28 mouse cellular contexts compared by ENCODE assay signal in the genomic region with DNA sequence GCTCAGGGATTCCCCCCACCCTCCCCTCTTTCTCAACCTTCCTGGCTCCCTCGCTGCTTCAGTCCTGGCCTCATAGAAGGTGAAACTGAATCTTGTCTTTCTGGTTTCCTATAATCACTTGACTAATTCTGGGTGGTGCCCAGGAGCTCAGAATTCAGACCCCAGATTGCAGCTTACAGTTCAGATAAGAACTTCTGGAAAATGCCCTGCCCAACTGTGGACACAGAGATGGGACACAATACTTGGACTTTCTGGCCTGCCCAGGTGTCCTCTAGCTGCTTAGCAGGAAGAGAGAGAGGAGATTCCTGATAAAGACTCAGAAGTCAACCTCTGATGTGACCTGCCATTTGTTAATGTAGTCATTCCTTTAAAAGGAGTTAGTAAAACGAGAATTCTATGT.
DNase-seq lines count a peak whose midpoint lies in the region; ATAC-seq and TF ChIP-seq lines count a peak whose summit lies in the region.
"Had no signal": no experiment of that assay in that cellular context is flagged by ENCODE, and none has a peak within 500 bp of the region (broad histone marks: within the 10 kb centered on the region; RNA-seq: fewer than 3 reads in every experiment).

No protein-coding gene starts in this region.

- no peak for TF ChIP-seq CTCF in CH12.LX (conservative IDR thresholded peaks at IDR 0.05 in 1 of 2, IDR thresholded peaks at IDR 0.05 in 1 of 2; ENCODE audit: low read depth in 2 of 2, low read length in 2 of 2)

- no peaks in the 10 kb centered on the region for H3K9me3 ChIP-seq in kidney, embryonic 16.5 days (ENCODE audit: low read length)
- no peaks in the 10 kb centered on the region for H3K9me3 ChIP-seq in CH12.LX (replicated peaks; ENCODE audit: low read length)
- H3K9me3 ChIP-seq in intestine, embryonic 16.5 days (ENCODE audit: control insufficient read depth, low read length): no peaks in the 10 kb centered on the region
- H3K9me3 ChIP-seq: embryonic facial prominence, embryonic 12.5 days; embryonic facial prominence, embryonic 15.5 days; heart, embryonic 12.5 days; heart, embryonic 15.5 days; hindbrain, embryonic 10.5 days; hindbrain, embryonic 13.5 days had no signal

- no peaks in the 10 kb centered on the region for H3K36me3 ChIP-seq in kidney, embryonic 16.5 days (ENCODE audit: insufficient read depth, low read length)
- H3K36me3 ChIP-seq in CH12.LX (replicated peaks in 1 of 2; ENCODE audit: control insufficient read depth in 1 of 2, insufficient read depth in 1 of 2, low read length in 1 of 2): peaks cover 3 to 55% of the 10 kb centered on the region in 2 experiments
- no peaks in the 10 kb centered on the region for H3K36me3 ChIP-seq in intestine, embryonic 16.5 days (ENCODE audit: control insufficient read depth, insufficient read depth, low read length)
- H3K36me3 ChIP-seq: embryonic facial prominence, embryonic 12.5 days; embryonic facial prominence, embryonic 15.5 days; heart, embryonic 15.5 days; hindbrain, embryonic 10.5 days; hindbrain, embryonic 13.5 days had no signal

- H3K4me1 ChIP-seq in kidney, embryonic 16.5 days (ENCODE audit: insufficient read depth, low read length): no peaks in the 10 kb centered on the region
- H3K4me1 ChIP-seq in CH12.LX (ENCODE audit: control insufficient read depth in 1 of 2, insufficient read depth in 2 of 2): peaks cover 24 to 31% of the 10 kb centered on the region in 2 experiments
- peaks cover 8% of the 10 kb centered on the region for H3K4me1 ChIP-seq in intestine, embryonic 16.5 days (ENCODE audit: control insufficient read depth, insufficient read depth, low read length)
- H3K4me1 ChIP-seq: embryonic facial prominence, embryonic 15.5 days; hindbrain, embryonic 10.5 days; hindbrain, embryonic 13.5 days had no signal

- no peak for TF ChIP-seq POLR2A in CH12.LX (IDR thresholded peaks at IDR 0.05; ENCODE audit: low read depth, low read length)

- H3K27ac ChIP-seq in kidney, embryonic 16.5 days (ENCODE audit: low read length): 0 out of 2 replicates have a peak overlapping the region, but pooled peaks have one; percentile 1
- peak overlapping the region; percentile 40; the same call in 1 of the 2 replicates for H3K27ac ChIP-seq in CH12.LX (ENCODE audit: insufficient read depth, low read depth)
- H3K27ac ChIP-seq in intestine, embryonic 16.5 days (ENCODE audit: low read length): no peak overlapping the region
- H3K27ac ChIP-seq: embryonic facial prominence, embryonic 12.5 days; embryonic facial prominence, embryonic 15.5 days; gastrocnemius, adult 2 months; heart, embryonic 15.5 days; hindbrain, embryonic 10.5 days; hindbrain, embryonic 13.5 days had no signal

- no peaks in the 10 kb centered on the region for H3K27me3 ChIP-seq in kidney, embryonic 16.5 days (ENCODE audit: insufficient read depth, low read length)
- H3K27me3 ChIP-seq in CH12.LX (replicated peaks): no peaks in the 10 kb centered on the region
- H3K27me3 ChIP-seq in intestine, embryonic 16.5 days (replicated peaks; ENCODE audit: control insufficient read depth, insufficient read depth, low read length): no peaks in the 10 kb centered on the region
- H3K27me3 ChIP-seq: embryonic facial prominence, embryonic 12.5 days; embryonic facial prominence, embryonic 15.5 days; heart, embryonic 12.5 days; heart, embryonic 15.5 days; hindbrain, embryonic 13.5 days had no signal

- ATAC-seq in kidney, embryonic 16.5 days (ENCODE audit: low FRiP score, low TSS enrichment): no peak
- peak; percentile 31; the same call in 1 of the 2 replicates for ATAC-seq in granulocyte monocyte progenitor cell, adult 5-6 weeks (replicated peaks; ENCODE audit: poor library complexity, severe bottlenecking)
- ATAC-seq in intestine, embryonic 16.5 days: peak; percentile 51; the same call in 1 of the 2 replicates
- ATAC-seq in megakaryocyte progenitor cell, adult 5-6 weeks (replicated peaks; ENCODE audit: poor library complexity): no peak
- ATAC-seq: activated CD4-positive, CD25-positive, alpha-beta regulatory T cell, adult 4 months; CD4-positive, CD25-positive, alpha-beta regulatory T cell, adult 4 months; forebrain, embryonic 14.5 days; forebrain, postnatal 0 days; hindbrain, embryonic 16.5 days had no signal

- DNase-seq in kidney, adult 9 months: no peak
- DNase-seq in CH12.LX (ENCODE audit: extremely low read depth): peak; percentile 43
- no peak for DNase-seq in cerebellum, postnatal 10 days
- DNase-seq in left cerebral cortex, postnatal 14 days (ENCODE audit: low spot score in 2 of 2): no peak
- DNase-seq: adrenal gland, postnatal 10 days; adrenal gland, postnatal 36 days; cerebellum, adult 18-20 months; cerebellum, adult 9-10 months; cerebellum, postnatal 25 days; forebrain, postnatal 0 days; gastrocnemius, adult 2 months; gastrocnemius, postnatal 14 days; heart, postnatal 10 days; heart, postnatal 36 days had no signal

- no peak overlapping the region for H3K4me2 ChIP-seq in kidney, embryonic 16.5 days (replicated peaks; ENCODE audit: low read depth, low read length)
- peak overlapping the region; percentile 21; the same call in 1 of the 2 replicates for H3K4me2 ChIP-seq in CH12.LX (ENCODE audit: insufficient read depth, low read depth, poor library complexity, severe bottlenecking)
- H3K4me2 ChIP-seq in intestine, embryonic 16.5 days (ENCODE audit: low read depth, low read length): no peak overlapping the region
- H3K4me2 ChIP-seq: embryonic facial prominence, embryonic 12.5 days; embryonic facial prominence, embryonic 15.5 days; heart, embryonic 12.5 days; heart, embryonic 15.5 days; hindbrain, embryonic 13.5 days had no signal

- TF ChIP-seq EP300 in CH12.LX (IDR thresholded peaks at IDR 0.05; ENCODE audit: low read length): no peak

- intact Hi-C loops in left cerebral cortex, postnatal 14 days (cut with DNase I): no loop called here

- dilution Hi-C loops in CH12.LX (cut with MboI; ENCODE audit: extremely low pct_ligation_motif_present, extremely low pct_unique_long_range_greater_than_20kb, low sequenced_read_pairs): no loop called here

- no peak for TF ChIP-seq RAD21 in CH12.LX (IDR thresholded peaks at IDR 0.05; ENCODE audit: low read depth, low read length)

- 59% methylated on average over 2 of the region's 2 CpGs for WGBS in kidney, embryonic 16.5 days
- WGBS in intestine, embryonic 16.5 days: 39% methylated on average over 2 of the region's 2 CpGs

- in situ Hi-C loops in CH12.LX (cut with MboI; ENCODE audit: low pct_ligation_motif_present, low pct_unique_long_range_greater_than_20kb, low sequenced_read_pairs): no loop called here

- no peak overlapping the region for H3K9ac ChIP-seq in kidney, embryonic 16.5 days (replicated peaks; ENCODE audit: low read length)
- H3K9ac ChIP-seq in CH12.LX (ENCODE audit: insufficient read depth, low read depth): no peak overlapping the region
- no peak overlapping the region for H3K9ac ChIP-seq in intestine, embryonic 16.5 days (ENCODE audit: low read depth, low read length)
- H3K9ac ChIP-seq: embryonic facial prominence, embryonic 12.5 days; embryonic facial prominence, embryonic 15.5 days; forebrain, postnatal 0 days; heart, embryonic 12.5 days; heart, embryonic 15.5 days; hindbrain, embryonic 13.5 days had no signal

- H3K79me2 ChIP-seq in CH12.LX (replicated peaks; ENCODE audit: control insufficient read depth, extremely low read depth, insufficient read depth, poor library complexity, severe bottlenecking): no peaks in the 10 kb centered on the region

- H3K4me3 ChIP-seq in kidney, embryonic 16.5 days (ENCODE audit: low read length): no peak overlapping the region
- no peak overlapping the region for H3K4me3 ChIP-seq in CH12.LX (replicated peaks in 1 of 3; ENCODE audit: low read depth in 2 of 3, low read length in 2 of 3, poor library complexity in 1 of 3)
- H3K4me3 ChIP-seq in intestine, embryonic 16.5 days (ENCODE audit: low read length): no peak overlapping the region
- H3K4me3 ChIP-seq: embryonic facial prominence, embryonic 12.5 days; embryonic facial prominence, embryonic 15.5 days; gastrocnemius, adult 2 months; heart, embryonic 12.5 days; heart, embryonic 15.5 days; hindbrain, embryonic 10.5 days; hindbrain, embryonic 13.5 days had no signal

TF ChIP-seq in CH12.LX, 34 proteins besides CTCF, POLR2A, EP300 and RAD21 (continues in another document):
- no peak for TF ChIP-seq SMC3 (IDR thresholded peaks at IDR 0.05; ENCODE audit: low read depth, low read length)
- TF ChIP-seq NRF1 (IDR thresholded peaks at IDR 0.05; ENCODE audit: low read depth, low read length): no peak
- TF ChIP-seq ZNF384 (IDR thresholded peaks at IDR 0.05; ENCODE audit: low read depth, low read length): no peak
- no peak for TF ChIP-seq ZMIZ1 (IDR thresholded peaks at IDR 0.05; ENCODE audit: low read depth, low read length)
- TF ChIP-seq TCF12 (IDR thresholded peaks at IDR 0.05; ENCODE audit: low read depth, low read length): no peak
- TF ChIP-seq JUN (IDR thresholded peaks at IDR 0.05; ENCODE audit: insufficient read depth, low read depth, low read length): no peak
- TF ChIP-seq USF1 (IDR thresholded peaks at IDR 0.05; ENCODE audit: low read depth, low read length): no peak
- no peak for TF ChIP-seq CHD2 (IDR thresholded peaks at IDR 0.05; ENCODE audit: low read length)
- TF ChIP-seq HCFC1 (IDR thresholded peaks at IDR 0.05; ENCODE audit: low read depth, low read length): no peak
- no peak for TF ChIP-seq UBTF (IDR thresholded peaks at IDR 0.05; ENCODE audit: low read depth, low read length)
- TF ChIP-seq PAX5 (IDR thresholded peaks at IDR 0.05; ENCODE audit: low read length): no peak
- TF ChIP-seq MYC (IDR thresholded peaks at IDR 0.05; ENCODE audit: low read depth, low read length): no peak
- TF ChIP-seq TBP (conservative IDR thresholded peaks at IDR 0.05; ENCODE audit: low read depth, low read length): no peak
- TF ChIP-seq IRF4 (IDR thresholded peaks at IDR 0.05; ENCODE audit: low read depth, low read length): 0 out of 2 replicates have a peak, but pooled peaks have one; percentile 45
- TF ChIP-seq MAZ (IDR thresholded peaks at IDR 0.05; ENCODE audit: low read depth, low read length): peak; percentile 50; the same call in 1 of the 2 replicates
- TF ChIP-seq RCOR1 (conservative IDR thresholded peaks at IDR 0.05; ENCODE audit: low read depth, low read length): no peak
- TF ChIP-seq SIN3A (IDR thresholded peaks at IDR 0.05; ENCODE audit: low read length): no peak
- TF ChIP-seq ETS1 (conservative IDR thresholded peaks at IDR 0.05; ENCODE audit: low read depth, low read length): 0 out of 2 replicates have a peak, but pooled peaks have one; percentile 14
- no peak for TF ChIP-seq GABPA (IDR thresholded peaks at IDR 0.05; ENCODE audit: insufficient replicate concordance, low read depth, low read length)
- no peak for TF ChIP-seq BHLHE40 (IDR thresholded peaks at IDR 0.05; ENCODE audit: low read depth, low read length)
- TF ChIP-seq POLR2AphosphoS2 (IDR thresholded peaks at IDR 0.05; ENCODE audit: low read depth, low read length): no peak
- TF ChIP-seq USF2 (conservative IDR thresholded peaks at IDR 0.05; ENCODE audit: low read depth, low read length): no peak
- no peak for TF ChIP-seq NELFE (IDR thresholded peaks at IDR 0.05; ENCODE audit: low read depth, low read length)

Comparison
In these comparisons a context has a peak if more than half of its experiments do, and no peak if none do; other contexts are left out.
1. ATAC-seq: peak in granulocyte monocyte progenitor cell, adult 5-6 weeks (single experiment) and intestine, embryonic 16.5 days (single experiment); none in kidney, embryonic 16.5 days (single experiment) and megakaryocyte progenitor cell, adult 5-6 weeks (single experiment).